Mouse (Mus musculus): Measurements from ENCODE around the gene Etv5.

DNA sequence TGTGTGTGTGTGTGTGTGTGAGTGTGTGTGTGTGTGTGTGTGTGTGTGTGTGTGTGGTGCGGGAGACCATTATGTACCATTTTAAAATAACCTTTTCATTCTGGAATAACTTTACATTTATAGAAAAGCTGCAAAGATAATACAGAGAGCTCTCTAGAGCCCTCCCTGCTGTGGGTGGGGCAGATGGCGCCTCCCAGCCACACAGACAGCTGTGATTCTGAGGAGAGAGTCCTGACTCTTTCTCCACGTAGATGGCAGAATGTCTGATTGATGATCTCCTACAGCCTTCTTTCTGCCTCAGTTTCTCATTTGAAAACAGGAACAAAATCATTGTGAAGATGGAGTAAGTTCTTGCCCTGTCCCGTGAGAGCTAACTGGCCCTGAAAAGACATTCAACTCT lies 91.5 kb downstream of the Etv5 start:
- TF ChIP-seq CTCF (IDR thresholded peaks at IDR 0.05; ENCODE audit: insufficient read depth, low read length) (no peak), POLR2A (IDR thresholded peaks at IDR 0.05; ENCODE audit: borderline replicate concordance, extremely low read depth, low read depth, low read length) (no peak)

All from lung, adult 2 months (tissue).